Mouse (Mus musculus) thymus, postnatal 10 days (tissue): ENCODE results near the gene Mast1.

ENCODE experiments used
- DNase-seq, 2 experiments: peaks; one replicate each; pipeline ENCODE4 v3.0.0; 2021; ENCODE audit warnings: low spot score in 2 of 2

Gene Mast1

GRCm38 (mm10) chr8:84973803-84974542, 36.8 kb upstream of the Mast1 start:
- peak in 1 of 2 experiments; percentile 57 for DNase-seq

DNA sequence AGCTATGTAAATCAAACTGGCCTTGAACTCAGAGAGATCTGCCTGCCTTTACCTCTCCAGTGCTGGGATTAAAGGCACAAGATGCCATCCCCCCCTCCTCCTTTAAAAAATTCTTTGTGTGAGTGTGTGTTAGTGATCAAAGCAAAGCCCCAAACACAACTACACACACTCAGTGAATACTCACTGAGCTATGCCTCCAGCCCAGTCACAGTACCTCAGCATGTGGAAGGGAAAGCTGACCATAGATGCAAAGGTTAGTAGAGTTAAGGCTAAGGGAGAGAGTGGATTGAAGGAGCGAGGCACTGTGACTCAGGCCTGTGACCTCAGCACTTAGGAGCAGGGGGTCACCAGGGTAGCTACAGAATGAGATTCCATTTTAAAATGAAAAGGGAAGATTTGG, 35.9 kb upstream of the Mast1 start:
- DNase-seq = no peak

DNA sequence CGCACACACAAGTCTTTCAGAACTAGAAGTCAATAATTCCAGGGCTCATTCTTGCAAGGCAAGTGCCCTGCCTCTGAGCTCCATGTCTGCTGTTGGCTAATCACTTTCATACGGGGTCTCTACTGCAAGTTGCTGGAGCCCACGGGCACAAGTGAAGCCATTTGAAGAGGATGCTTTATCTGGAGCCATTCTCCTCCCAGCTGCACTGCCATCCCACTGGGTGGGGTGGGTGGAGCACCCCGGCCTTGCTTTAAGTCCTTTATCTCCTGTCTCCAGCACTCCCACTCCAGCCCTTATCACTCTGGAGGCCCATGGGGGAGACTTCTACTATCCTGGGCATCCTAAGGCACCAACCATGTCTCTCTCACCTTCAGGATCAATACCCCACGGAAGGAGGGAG, 33.8 kb upstream of the Mast1 start:
- DNase-seq = no peak

DNA sequence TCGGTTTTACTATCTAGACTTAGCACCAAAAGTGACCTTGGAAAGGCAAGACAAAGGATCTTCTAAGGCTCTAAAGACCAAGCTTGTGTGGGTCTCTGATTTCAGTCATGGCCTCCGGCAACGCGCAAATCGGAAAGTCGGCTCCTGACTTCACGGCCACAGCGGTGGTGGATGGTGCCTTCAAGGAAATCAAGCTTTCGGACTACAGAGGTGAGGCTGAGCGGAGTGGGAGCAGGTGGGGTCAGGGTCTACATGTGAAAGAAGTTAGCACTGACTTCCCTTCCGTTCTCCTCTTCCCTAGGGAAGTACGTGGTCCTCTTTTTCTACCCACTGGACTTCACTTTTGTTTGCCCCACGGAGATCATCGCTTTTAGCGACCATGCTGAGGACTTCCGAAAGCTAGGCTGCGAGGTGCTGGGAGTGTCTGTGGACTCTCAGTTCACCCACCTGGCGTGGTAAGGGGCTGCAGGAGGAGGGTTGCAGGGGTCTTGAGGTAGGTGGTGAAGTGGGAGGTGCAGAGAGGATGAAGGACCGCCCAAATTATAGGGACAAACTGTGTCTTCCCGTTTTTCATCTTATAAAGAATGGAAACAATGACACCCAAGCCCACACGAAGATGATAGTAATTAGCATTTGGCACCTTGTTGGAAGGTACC, 33.1 kb upstream of the Mast1 start:
- DNase-seq = no peak

DNA sequence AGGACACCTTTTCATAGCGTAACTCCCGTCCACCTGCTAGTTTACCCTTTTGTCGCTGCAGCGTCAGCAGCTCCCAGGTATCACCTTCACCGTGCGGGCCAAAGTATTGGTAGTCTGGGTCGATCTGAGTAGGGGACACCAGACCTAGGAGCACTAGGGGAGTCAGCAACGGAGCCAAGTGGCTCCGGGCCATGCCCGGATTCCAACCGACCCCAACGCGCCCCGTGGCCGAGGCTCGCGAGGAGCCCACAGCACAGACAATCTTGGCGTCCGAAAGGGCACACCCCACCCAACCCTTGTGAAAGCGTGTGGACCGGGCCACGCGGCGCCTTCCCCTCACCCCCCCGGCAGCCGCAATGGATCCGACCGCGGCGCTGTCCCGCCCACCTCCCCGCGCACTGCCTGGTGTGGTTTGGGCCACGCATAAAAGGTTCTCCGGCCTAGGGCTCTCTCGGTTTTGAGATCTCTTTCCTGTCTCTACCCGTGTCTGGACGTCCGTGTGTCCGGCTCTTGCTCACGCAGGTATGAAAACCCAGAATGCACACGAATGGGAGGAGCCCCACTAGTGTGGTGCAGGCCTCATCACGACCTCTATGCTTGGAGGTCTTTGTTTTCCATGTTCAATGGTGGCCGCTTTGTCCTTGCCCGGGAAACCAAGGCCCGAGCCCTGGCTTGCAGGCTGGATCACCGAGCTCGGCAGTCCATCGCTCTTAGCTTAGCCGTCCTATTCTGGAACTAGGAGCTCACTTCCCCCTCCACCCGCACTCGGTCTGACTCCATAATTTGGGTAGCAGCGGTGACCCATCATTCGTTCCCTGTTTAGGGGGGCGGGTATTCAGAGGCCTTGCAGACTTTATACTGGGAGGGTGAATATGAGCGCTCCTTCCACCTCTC, 32.3 kb upstream of the Mast1 start, which contains the start of the genes Gm49661, Prdx2 and Rnaseh2a:
Gene Gm49661, minus strand, starts transcription at position 193 of the 894 bp plus-strand sequence.
Gene Prdx2, plus strand, starts transcription at position 347 of the 894 bp plus-strand sequence.
Gene Rnaseh2a, minus strand, starts transcription at position 527 of the 894 bp plus-strand sequence.
- peak in 1 of 2 experiments; percentile 54 for DNase-seq

DNA sequence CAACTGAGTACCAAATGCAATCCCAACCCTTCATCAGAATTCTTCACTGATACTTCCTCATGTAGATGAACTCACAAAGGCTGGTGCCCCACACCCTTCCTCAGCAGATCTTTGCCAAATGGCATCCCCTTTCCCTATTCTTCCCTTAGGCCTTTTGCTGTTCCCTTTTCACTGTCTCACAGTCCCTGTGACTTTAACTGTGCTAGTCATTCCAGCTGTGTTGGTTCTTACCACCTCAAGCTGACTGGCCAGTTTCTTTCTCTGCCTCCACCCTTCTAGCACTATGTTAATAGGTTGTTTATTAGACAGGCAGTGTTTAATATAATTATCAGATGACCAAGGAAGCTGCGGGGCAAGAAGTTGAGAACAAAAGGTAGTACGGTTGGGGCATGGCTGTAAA, 31.5 kb upstream of the Mast1 start:
- no peak for DNase-seq

GRCm38 (mm10) chr8:84967532-84968304, 30.6 kb upstream of the Mast1 start:
- no peak for DNase-seq

GRCm38 (mm10) chr8:84966603-84967002, 29.4 kb upstream of the Mast1 start:
- no peak for DNase-seq

DNA sequence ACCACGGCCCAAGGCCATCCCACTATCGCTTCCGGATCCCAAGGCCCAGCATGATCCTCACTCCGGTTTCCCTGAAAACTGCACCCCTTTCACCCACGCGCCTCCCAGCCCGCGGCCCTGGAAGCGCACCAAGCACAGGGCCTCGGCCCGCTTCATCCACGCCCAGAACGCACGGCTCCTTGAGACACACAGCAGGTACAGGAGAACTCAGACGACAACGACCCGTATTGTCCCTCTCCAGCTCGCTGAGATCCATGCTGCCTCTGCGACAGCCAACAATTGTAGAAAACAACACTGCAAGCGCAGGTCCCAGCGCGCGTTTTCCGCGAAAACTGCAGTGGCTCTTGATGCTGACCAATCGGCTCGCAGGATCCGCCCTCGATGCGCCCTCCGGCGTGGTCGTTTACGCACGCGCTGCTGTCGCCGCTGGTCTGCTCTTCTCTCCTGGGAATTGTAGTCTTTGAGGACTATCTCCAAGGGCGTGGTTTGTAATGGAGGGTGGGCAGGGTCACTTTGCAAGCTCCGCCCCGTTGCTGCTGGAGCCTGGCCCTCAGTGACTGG, 28.7 kb upstream of the Mast1 start:
- peak; percentile 84 to 86 for DNase-seq

- no peak for DNase-seq
These were observed 26.8 kb upstream of the Mast1 start for GRCm38 (mm10) chr8:84963952-84964351.

GRCm38 (mm10) chr8:84959811-84960210, 22.7 kb upstream of the Mast1 start:
- no peak for DNase-seq

- DNase-seq = peak; percentile 54 to 80
These were observed 19.6 kb upstream of the Mast1 start for GRCm38 (mm10) chr8:84956768-84957167.

- no peak for DNase-seq
These were observed 15.6 kb upstream of the Mast1 start for GRCm38 (mm10) chr8:84952612-84953255.

GRCm38 (mm10) chr8:84949753-84950152, 12.6 kb upstream of the Mast1 start:
- DNase-seq = no peak

DNA sequence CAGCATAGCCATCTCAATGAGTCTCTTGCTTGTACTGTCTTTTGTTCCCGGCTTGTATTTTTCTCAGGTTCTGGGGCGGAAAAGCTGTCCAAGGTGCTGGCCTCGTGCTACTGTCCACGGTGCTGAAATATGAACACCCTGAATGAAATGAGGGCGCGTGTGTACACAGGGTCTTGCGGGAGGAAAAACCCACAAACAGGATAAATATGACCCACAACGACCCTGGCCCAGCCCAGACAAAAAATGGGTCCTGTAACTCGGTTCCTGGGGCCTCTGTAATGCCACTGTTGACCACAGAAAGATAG, 10.0 kb upstream of the Mast1 start:
- no peak for DNase-seq

- DNase-seq = no peak
These were observed 9.5 kb upstream of the Mast1 start, which contains the start of gene Rtbdn for GRCm38 (mm10) chr8:84946528-84947240. Gene Rtbdn (plus strand): TSS chr8:84946991.

DNA sequence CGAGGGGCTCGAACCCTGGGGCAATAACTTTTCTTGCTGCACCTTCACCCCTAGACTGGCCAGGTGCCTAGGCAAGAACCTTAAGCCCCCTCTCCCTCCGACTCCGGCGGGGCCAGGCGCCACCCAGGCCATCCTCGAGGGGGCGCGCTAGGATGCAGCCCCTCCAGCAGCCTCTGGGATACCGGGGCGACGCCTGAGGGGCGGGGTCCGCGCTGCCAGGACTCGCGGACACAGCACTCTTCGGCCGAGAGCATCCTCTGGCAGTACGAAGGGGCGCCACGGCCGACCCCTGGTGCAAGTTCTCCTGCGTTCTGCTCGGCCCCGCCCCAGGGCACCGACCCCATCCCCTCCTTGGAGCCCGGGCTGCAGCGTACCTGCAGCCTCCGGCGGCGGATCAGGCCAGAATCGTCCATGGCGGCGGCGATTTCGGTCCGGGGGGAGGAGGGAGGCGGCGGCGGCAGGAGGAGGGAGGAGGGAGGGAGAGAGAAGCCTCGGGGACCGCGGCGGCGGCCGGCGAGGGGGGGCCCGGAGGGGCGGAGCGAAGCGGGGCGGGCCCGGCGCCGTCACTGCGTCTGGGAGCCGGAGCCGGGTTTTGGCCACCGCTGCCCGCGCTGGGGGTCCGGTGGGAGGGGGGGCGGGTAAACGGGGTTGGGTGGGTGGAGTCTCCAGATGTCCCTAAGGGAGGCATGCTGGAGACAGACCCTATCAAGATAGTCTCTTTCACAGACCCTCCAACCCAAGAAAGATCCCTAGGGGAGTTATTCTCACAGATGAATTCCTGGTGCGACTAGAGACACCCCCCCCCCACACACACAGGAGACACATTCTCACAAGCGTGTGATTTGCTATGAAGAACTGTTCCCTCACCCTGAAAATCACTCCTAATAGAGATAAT, 8.7 kb upstream of the Mast1 start:
- DNase-seq = no peak

DNA sequence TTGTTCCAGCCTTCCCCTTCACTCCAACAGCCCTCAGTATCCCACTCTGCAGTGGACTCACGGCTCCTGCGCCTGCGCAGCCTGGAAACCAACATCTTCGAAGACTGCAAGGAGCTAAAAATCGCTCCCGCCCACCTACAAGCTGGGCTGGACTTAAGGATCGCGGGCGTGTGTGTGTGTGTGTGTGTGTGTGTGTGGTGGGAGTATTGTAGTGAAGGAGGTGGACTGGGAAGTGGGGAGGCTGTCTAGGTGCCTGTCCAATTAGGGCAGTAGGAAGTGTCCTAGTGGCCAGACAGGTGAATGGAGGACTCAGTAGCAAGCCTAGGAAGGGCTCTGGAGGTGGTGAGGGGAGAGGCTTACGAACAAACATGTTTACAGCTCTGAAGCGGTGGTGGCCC, 8.1 kb upstream of the Mast1 start:
- DNase-seq = no peak
